Mouse (Mus musculus): ENCODE measurements around the gene Ly6g6f. TPM values are rescaled to one million over a fixed set of nuclear protein-coding genes. Genes with fewer than 3 reads are reported as not detected.

Ly6g6f gene
- total RNA-seq, 4 experiments from 2014 or later: 0.41 to 1.0 (median 0.89) TPM; not detected in 1

DNA sequence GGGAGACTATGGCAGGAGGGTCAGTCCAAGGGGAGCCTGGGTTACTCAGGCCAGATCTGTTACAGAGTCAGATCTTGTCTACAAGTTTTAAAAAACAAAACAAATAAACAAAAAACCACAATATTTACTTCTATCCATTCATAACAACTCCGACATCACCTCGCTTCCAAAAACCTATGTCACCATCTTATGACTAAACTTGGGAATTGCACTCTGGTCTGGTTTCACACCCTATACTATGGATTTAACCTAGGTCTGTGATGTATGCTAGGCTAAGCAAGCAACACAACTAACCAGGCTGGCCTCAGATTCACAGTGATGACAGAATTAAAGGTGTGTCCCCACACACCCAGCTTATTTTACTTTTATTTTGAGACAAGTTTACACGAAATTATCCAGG lies 21.1 kb upstream of the Ly6g6f start:
- DNase-seq (ENCODE audit: low spot score in 2 of 2): no peak

DNA sequence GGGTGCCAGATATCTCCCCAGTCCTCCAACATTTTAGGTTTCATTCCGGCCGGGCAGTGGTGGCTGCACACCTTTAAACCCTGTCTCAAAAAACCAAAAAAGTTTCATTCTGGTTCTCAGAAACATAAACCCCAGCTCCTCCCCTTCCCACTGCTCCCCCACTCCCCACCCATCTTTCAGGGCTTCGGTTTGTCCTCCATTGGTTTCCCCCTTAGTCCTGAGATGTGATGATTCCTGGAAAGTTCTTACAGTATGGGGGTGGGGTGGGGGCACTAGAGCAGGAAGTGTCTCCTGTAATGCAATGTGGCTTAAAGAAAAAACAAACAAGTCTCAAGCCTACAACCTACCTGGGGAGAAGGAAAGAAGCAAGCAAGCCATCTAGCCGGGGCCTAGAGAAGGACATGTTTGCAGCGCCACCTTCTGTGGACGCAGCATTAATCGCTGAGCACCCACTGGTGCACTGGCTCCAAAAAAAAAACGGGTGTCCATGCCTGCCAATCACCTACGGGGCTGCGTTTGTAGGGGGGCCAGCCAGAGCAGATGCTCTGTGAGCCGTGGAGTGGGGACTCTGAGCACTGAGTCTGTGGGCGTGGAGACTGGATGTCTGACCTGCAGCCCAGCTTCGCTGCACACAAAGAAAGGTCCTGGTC lies 20.5 kb upstream of the Ly6g6f start:
- DNase-seq (ENCODE audit: low spot score in 2 of 2): no peak

DNA sequence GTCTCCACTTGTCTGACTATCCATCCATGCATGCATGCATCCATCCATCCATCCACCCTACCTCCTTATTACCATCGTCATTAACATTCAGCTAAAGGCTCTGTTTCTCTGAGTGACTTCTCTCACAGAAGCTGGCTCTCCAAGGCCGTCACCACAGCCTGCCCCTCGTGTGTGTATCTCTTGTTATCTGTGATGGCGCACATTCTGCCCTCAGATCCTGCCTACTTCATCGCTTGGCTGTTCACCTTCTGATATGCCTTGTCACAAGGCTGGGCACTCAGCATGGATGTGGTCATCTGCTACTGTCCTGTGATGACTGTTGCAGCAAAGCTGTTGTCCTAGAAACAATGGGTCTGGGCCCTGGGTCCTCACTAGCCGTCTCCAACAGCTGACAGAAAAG lies 19.3 kb upstream of the Ly6g6f start:
- no peak for DNase-seq (ENCODE audit: low spot score in 2 of 2)

DNA sequence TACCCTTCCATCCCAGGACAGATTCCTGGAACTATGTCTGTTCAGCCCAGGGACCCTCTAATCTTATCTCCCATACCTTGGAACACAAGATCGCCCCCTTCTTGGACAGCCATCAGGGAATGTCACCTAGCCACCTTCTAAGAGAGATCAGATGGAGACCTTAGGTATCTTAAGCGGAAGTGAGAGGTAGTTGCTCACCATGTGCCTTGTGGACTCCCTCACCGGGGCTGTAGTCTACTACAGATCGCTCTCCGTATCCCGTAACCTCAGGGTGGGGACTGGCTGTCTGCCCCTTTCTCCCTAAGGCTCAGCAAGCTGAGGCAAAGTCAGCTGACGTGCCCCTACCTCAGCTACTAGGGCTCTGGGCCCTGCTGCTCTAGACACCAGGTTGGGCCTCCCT lies 18.7 kb upstream of the Ly6g6f start:
- no peak for DNase-seq (ENCODE audit: low spot score in 2 of 2)

DNA sequence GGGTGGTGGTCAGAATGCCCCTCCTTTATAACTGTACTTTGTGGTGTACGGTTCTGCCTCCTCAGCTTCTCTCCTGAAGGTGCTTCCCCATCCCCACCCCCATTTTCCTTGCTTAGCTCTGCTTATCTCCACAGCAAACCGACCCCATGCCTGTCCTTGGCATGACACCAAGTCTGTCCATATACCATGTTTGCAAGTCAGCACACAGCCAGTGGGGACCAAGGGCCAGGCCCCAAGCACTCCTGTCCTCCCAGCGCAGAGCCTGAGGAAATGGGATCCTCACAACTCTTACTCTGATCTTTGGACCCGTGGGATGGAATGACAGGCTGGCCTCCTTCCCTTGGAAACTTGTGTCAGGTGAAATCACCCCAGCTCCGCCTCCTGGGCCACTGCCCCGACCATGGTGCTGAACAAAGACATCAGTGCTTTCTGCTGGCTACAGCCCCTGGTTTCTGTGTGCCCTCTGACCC lies 17.8 kb upstream of the Ly6g6f start:
- no peak for DNase-seq (ENCODE audit: low spot score in 2 of 2)

DNA sequence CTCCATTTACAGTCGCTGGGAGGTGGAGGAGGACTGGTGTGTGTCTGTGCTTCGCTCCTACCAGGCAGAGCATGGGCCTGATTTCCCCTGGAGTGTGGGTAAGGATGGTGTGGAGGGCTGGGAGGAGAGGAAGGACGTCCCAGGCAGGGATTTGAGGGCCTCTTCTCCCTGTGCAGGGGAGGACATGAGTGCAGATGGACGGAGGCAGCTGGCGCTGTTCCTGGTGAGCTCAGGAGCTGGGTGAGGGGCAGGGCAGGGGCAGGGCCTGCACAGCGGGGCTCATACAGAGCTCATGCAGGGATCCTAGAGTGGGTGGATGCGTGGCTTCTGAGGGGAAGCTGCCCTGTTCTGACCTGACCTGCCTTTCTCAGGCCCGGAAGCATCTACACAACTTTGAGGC lies 16.9 kb upstream of the Ly6g6f start:
- no peak for DNase-seq (ENCODE audit: low spot score in 2 of 2)

DNA sequence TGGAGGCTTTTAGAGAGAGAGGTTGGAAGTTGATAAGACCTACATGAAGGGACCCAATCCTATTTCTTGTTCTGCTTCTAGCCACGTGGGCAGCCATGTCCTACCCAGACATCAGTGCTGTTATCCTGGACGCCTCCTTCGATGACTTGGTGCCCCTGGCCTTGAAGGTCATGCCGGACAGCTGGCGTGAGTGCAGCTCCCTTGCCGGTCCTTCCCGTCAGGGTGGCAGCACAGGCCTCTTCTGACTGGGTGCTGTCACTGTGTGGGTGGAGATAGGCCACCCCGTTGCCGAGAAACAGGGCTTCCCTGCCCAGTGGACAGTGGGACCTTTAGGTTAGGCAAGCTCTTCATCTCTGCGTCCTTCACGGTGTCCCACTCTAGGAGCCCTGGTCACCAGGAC lies 15.8 kb upstream of the Ly6g6f start:
- no peak for DNase-seq (ENCODE audit: low spot score in 2 of 2)

DNA sequence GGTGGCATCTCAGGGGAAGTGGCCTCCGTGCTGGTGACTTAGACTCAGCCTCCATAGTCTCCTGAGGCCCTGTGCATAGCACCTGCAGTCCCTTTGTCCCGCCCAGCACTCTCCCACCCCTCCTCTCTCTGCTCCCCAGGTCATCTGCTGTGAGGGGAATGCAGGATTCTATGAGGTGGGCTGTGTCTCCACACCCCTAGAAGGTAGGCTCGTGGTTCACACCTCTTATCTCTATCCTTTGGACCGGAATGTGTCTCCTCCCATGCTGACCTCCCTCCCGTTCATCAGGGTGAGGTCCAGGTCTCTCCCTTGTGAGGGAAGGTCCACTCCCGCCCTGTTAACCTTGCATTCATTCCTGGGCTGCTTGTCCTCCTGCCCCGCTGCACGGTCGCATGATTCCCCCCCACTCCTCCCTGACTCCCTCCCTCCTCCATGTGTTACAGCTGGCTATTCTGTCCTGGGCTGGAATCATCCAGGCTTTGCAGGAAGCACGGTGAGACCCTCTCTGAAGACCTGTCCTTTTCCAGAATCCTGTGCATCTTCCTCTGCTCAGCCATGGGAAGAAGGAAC lies 14.9 kb upstream of the Ly6g6f start:
- no peak for DNase-seq (ENCODE audit: low spot score in 2 of 2)

DNA sequence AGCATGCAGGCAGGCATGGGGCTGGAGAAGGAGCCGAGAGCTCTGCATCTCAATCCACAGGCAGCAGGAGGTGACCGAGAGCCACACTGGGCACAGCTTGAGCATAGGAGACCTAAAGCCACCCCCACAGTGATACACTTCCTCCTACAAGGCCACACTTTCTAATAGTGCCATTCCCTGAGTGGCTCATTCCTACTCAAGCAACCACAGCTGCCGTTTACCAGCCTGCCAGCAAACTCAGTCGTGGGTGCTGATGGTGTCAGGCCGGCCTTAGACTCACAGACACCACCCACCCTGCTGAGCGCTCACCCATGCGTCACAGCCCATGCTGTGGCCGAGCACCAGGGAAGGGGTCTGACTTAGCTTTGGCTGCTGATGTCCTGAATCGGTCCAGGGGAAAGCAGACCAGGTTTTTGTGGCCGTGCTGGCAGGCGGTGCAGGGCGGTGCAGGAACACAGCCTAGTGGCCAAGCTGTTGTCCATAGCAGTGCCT lies 11.8 kb upstream of the Ly6g6f start:
- DNase-seq (ENCODE audit: low spot score in 2 of 2): peak in 1 of 2 experiments; percentile 31

DNA sequence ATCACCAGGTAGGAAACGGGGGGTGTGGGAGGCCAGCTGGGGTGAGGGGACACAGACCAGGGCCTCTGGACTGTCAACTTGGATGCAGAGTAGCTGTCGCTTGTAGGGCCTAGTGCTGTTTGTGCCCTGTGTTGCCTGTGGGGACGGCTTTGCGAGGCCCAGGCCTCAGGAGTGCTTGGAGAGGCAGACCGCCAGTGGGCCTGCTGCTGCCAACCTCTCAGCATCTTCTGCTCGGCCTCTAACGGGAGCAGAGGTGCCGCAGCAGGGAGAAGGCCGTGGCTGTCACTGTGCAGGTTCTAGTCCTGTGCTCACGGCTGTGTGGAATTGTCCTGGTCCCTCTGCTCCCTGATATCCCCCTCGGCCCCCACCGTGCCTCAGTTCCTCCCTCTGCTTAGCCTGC lies 11.2 kb upstream of the Ly6g6f start:
- no peak for DNase-seq (ENCODE audit: low spot score in 2 of 2)

DNA sequence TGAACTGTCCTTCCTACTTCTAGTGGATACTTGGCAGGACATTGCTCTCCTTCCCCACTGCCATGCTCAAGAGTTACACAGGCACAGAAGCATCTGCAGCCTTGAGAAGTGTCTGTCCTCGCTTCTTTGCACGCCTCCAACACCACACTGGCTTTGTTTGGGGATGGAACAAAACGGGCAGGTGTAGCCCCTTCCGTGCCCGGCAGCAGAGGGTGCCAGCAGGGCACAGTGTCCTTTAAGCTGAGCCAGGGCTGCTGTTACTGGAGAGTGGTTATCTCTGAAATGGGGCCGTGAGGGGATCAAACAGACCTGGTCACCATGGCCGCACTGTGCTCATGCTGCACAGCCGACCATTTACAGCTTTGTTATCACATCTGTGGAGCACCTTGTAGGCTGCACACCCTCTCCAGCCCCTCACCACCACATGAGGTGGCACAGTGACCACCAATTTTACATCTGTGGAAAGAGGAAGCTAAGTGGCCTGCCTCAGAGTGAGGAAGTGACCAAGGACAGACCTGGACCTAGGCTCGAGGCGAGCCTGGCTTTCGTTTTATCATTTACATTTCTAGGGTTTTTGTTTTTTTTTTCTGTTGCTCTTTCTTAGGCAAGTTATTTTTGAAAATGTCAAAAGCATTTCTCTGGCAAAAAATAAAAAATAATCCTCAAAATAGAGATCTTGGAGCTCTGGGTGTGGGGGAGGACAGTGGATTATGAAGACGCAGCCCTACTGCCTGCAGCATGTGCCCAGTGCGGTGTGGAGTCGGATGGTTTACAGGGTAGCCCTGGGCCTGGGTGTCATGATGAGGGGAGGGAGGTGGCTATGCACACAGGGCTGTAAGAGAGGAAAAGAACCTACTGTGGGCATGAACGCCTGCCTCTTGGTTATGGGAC lies 9.3 kb upstream of the Ly6g6f start:
- no peak for DNase-seq (ENCODE audit: low spot score in 2 of 2)

DNA sequence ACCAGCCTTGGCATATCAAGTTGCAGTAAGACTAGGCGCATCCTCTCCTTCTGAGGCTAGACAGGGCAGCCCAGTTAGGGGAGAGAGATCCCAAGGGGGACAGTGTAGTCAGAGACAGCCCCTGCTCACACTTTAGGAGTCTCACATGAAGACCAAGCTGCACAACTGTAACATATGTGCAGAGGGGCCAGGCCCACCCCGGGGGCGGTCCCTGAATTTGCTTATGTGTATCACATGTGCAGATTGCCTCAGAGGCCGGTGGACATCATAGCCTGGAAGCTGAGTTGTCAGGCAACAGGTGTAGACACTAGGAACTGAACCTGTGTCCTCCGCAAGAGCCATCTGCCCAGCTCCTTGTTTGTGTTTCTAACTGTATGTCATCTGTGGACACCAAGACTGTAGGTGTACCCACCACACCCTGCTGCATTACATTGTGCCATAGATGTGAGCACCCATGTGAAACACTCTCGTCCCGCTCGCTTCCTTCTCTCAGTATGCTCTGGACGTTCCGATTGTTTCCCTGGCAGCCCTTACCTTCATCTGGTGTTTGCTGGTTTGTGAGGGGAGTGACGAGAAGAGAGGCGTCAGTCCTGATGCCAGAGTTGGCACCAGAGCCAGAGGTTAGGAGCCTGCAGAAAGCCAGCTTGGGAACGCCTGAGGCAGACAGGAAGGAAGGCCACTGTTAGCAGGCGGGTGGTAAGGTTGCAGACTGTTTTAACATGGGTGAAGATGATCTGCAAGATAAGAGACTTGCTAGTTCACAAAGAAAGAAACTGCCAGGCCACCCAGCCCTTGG lies 7.2 kb upstream of the Ly6g6f start:
- DNase-seq (ENCODE audit: low spot score in 2 of 2): no peak

DNA sequence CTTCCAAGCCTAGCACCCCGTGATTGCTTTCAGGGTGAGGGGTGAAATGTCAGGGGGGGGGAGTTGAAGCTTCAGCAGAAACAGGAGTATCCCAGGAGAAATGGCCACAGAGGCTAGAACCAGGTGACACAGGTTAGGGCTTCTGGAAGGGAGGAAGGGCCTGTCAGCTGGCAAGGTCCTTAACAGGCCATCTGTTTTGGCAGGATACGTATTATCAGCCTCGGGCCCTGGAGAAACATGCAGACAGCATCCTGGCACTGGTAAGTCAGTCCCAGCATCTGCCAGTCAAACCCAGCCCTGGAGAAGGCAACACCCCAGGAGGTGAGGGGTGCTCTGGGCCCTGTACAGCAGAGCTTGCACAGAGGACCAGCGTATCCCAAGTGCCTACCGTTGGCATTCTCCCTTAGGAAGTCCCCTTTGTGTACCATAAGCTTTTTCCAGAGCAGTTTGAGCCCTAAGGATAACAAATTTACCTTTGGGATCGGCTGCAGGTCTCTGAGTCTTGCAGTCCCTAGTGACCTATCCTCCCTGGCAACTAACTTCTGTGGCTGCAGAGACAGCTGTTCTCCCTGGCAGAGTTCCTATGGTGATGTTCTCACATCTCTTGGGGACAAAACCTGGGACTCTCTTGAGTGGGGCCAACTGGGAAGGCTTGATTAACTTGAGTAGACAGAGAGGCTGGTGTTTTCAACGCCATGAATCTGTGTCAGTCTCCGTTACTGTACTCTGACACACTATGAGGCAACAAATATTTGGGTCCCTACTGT lies 4.9 kb upstream of the Ly6g6f start:
- no peak for DNase-seq (ENCODE audit: low spot score in 2 of 2)

DNA sequence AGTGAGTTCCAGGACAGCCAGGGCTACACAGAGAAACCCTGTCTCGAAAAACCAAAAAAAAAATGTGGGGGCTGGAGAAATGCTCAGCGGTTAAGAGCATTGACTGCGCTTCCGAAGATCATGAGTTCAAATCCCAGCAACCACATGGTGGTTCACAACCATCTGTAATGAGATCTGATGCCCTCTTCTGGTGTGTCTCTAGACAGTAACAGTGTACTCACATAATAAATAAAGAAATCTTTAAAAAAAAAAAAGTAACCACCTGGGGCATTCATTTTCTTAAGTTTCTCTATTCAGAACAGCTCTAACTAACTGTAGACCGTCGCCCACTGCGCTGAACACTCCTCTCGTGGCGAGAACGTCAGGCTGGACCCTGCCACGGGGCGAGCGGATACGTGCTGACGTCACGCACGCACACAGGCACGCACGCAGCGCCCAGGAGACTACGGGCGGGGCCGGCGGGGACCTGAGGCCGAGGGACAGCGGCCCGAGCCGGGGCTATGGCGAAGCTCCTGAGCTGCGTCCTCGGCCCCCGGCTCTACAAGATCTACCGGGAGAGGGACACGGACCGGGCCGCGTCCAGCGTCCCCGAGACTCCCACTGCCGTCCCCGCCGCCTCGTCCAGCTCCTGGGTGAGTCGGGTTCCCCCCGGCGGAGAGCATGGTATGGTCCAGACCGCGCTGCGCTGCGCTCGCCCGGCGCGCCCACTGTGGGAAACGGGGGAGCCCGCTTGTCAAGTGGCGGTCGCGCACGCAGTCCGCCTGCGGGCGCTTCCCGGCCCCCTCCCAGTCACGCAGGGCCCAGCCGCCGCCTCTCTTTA lies 3.6 kb upstream of the Ly6g6f start, which contains the start of gene Abhd16a:
TSS of gene Abhd16a (plus strand) at position 439 of the 820 bp plus-strand sequence.
- peak; percentile 91 to 95 for DNase-seq (ENCODE audit: low spot score in 2 of 2)

DNA sequence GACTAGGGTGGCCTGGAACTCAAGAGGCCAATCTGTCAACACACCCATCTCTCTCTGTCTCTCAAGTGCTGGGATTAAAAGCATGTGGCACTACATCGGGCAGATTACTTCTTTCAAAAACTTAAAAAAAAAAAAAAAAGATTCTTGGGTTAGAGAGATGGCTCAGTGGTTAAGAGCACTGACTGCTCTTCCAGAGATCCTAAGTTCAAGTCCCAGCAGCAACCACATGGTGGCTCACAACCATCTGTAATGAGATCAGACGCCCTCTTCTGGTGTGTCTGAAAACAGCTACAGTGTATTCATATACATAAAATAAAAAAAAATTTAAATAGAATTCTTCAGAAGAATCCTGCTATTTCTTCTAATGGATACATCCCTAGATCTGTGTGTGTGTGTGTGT lies 2.7 kb upstream of the Ly6g6f start:
- DNase-seq (ENCODE audit: low spot score in 2 of 2): no peak

DNA sequence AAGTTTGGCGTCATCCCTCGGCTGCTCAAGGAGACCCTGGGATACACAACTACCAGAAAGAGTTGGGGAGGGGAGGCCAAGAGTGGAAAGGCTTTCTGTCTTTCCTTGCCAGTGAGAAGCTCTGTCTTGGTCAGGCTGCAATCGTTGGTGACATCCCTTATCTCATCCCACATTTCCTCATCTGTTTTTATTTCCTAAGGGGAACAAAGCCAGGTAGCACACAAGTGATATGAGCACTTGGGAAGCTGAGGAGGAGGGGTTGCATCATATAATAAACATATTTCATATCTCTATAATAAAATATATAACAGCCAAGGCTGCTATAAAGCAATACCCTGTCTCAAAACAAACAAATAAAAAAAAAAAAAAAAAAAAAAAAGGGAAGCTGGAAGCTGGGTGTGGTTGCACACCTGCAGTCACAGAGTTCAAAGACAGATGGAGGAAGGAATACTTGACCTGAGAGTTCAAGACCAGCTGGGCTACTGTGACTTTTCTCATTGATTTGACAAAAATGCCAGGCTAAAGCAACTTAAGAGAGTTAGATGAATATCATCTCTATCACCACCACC lies 1.4 kb downstream of the Ly6g6f start:
- no peak for DNase-seq (ENCODE audit: low spot score in 2 of 2)

DNA sequence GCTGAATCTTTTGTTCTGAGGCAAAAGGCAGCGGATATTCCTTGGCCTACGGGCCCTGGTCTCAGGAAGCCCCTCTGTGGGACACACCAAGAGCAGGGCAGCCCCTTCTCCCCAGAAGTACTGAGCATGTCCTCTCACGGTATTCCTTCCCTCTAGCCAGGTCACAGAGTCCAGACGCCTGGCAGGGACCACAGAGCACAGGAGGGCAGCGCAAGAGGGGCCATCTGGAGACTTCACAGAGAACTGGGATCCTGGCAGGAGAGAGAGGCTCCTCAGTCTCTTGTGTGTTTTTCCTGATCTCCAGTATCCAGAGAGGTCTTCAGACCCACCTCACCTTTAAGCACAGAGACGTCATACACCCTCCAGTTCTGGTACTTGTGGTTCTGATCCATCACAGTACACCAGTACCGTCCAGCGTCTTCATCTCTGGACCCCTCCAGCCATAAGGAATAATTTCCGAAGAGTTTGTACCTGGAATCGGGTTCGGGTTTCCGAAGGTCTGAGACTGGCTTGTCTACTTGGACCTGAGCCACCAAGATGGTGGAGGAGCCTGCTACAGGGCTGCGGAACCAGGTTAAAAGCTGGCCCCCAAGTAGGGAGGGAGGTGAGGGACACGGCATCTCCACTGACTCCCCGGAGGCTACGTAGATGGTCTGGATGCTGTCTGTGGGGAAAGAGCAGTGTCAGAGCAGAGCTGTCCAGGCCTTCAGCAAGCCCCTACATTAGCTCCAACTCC lies 2.4 kb downstream of the Ly6g6f start:
- no peak for DNase-seq (ENCODE audit: low spot score in 2 of 2)

DNA sequence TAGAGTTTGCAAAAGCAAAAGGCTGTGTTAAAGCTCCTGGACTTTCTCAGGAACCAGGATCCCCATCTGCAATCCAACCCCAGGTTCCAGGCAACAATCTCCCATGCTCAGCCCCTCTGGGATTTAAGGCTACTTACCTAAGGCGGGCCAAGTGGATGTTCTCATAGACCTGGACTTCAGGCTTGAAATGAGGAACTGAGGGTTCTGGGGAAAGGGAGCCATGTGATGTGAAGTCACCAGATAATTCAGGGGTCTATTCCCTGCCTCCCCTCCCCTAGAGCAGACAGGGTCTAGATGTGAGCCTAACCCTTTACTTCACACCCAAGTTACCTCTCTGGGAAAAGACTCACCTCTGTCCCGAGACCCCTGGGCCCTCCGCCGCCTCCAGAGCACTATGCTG lies 4.7 kb downstream of the Ly6g6f start:
- no peak for DNase-seq (ENCODE audit: low spot score in 2 of 2)

DNA sequence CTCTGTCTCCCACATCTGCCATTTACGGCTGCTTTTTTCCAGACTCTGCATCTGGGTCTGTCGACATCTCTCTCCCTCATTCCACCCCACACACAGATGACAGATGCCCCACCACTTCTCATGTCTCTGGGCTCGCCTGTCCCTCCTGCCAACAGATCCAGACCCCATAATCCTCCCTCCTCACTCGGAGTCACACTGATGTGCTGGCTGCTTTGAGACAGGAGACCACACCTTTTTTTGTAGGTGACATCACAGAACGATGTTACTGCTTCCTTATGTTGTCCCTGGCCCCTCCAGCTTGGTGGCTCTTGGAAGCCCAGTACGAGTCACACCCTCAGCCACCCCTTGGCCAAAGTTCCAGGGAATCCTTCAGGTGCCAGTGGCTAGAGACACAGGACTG lies 5.2 kb downstream of the Ly6g6f start:
- DNase-seq (ENCODE audit: low spot score in 2 of 2): no peak

Measured in layer of hippocampus, adult 8-10 months (tissue).